Mouse (Mus musculus): Measurements from ENCODE around the gene Gzmm. TPM values are rescaled to one million over a fixed set of nuclear protein-coding genes. Genes with fewer than 3 reads are reported as not detected.
A peak's percentile ranks its signal among the peaks of the same experiment; 100 is the strongest.

Gzmm gene
- polyA plus RNA-seq, 1 experiment, result 0.71 TPM

- Histone ChIP-seq H3K79me2 (ENCODE audit: control insufficient read depth, insufficient read depth) (peaks cover 42% of the 10 kb centered on the region), H3K4me2 (ENCODE audit: low read depth) (peak overlapping the region; percentile 100), H3K4me3 (peak overlapping the region; percentile 98), H3K36me3 (ENCODE audit: control insufficient read depth, insufficient read depth) (peaks cover 26% of the 10 kb centered on the region), H3K27me3 (ENCODE audit: control insufficient read depth, insufficient read depth, insufficient read length) (no peaks in the 10 kb centered on the region), H3ac (ENCODE audit: control insufficient read depth, insufficient read length) (peak overlapping the region; percentile 15)
- TF ChIP-seq MYOG (IDR thresholded peaks at IDR 0.05; ENCODE audit: control insufficient read depth in 1 of 3, insufficient read depth in 1 of 3, insufficient read length in 2 of 3, low read depth in 2 of 3), result peak in 2 of 3 experiments; percentile 68 to 74
- no peak for TF ChIP-seq REST (IDR thresholded peaks at IDR 0.05; ENCODE audit: insufficient read depth, insufficient read length)
- TF ChIP-seq E2F4 (IDR thresholded peaks at IDR 0.05; ENCODE audit: insufficient read depth), result no peak
- peak; percentile 27 for TF ChIP-seq POLR2AphosphoS2 (IDR thresholded peaks at IDR 0.05; ENCODE audit: insufficient read length, low read depth)
- TF ChIP-seq USF1 (IDR thresholded peaks at IDR 0.05; ENCODE audit: low read depth), result no peak
- TF ChIP-seq CEBPB (IDR thresholded peaks at IDR 0.05; ENCODE audit: insufficient read depth, poor library complexity, severe bottlenecking), result no peak
- TF ChIP-seq POLR2A (IDR thresholded peaks at IDR 0.05; ENCODE audit: insufficient read length, low read depth), result peak; percentile 23
- TF ChIP-seq MYOD1 (IDR thresholded peaks at IDR 0.05; ENCODE audit: control insufficient read depth in 1 of 3, insufficient read length in 2 of 3, low read depth in 2 of 3), result peak; percentile 59 to 77 (median 71)
- TF ChIP-seq TCF3 (IDR thresholded peaks at IDR 0.05; ENCODE audit: insufficient read length, low read depth), result no peak
- peak; percentile 68 for TF ChIP-seq TCF12 (IDR thresholded peaks at IDR 0.05; ENCODE audit: insufficient read depth, poor library complexity, severe bottlenecking)
- no peak for TF ChIP-seq SRF (IDR thresholded peaks at IDR 0.05; ENCODE audit: control insufficient read depth, insufficient read length, low read depth)
- no peak for TF ChIP-seq MAX (IDR thresholded peaks at IDR 0.05; ENCODE audit: low read depth)
These were observed 5.8 kb upstream of the Gzmm start for GRCm38 (mm10) chr10:79682916-79683582.

GRCm38 (mm10) chr10:79683726-79684640 is 4.8 kb upstream of the Gzmm start:
- TF ChIP-seq TCF3 (IDR thresholded peaks at IDR 0.05; ENCODE audit: insufficient read length, low read depth) (no peak), SRF (IDR thresholded peaks at IDR 0.05; ENCODE audit: control insufficient read depth, insufficient read length, low read depth) (no peak), MYOG (IDR thresholded peaks at IDR 0.05; ENCODE audit: control insufficient read depth in 1 of 3, insufficient read depth in 1 of 3, insufficient read length in 2 of 3, low read depth in 2 of 3) (peak; percentile 45 to 92 (median 74)), E2F4 (IDR thresholded peaks at IDR 0.05; ENCODE audit: insufficient read depth) (no peak), USF1 (IDR thresholded peaks at IDR 0.05; ENCODE audit: low read depth) (peak; percentile 39), POLR2AphosphoS2 (IDR thresholded peaks at IDR 0.05; ENCODE audit: insufficient read length, low read depth) (peak; percentile 15), REST (IDR thresholded peaks at IDR 0.05; ENCODE audit: insufficient read depth, insufficient read length) (no peak), TCF12 (IDR thresholded peaks at IDR 0.05; ENCODE audit: insufficient read depth, poor library complexity, severe bottlenecking) (peak; percentile 34), CEBPB (IDR thresholded peaks at IDR 0.05; ENCODE audit: insufficient read depth, poor library complexity, severe bottlenecking) (no peak), MYOD1 (IDR thresholded peaks at IDR 0.05; ENCODE audit: control insufficient read depth in 1 of 3, insufficient read length in 2 of 3, low read depth in 2 of 3) (peak in 2 of 3 experiments; percentile 41 to 78), MAX (IDR thresholded peaks at IDR 0.05; ENCODE audit: low read depth) (no peak), POLR2A (IDR thresholded peaks at IDR 0.05; ENCODE audit: insufficient read length, low read depth) (no peak)
- H3K27me3 ChIP-seq (ENCODE audit: control insufficient read depth, insufficient read depth, insufficient read length), result no peaks in the 10 kb centered on the region
- no peak overlapping the region for H3ac ChIP-seq (ENCODE audit: control insufficient read depth, insufficient read length)
- H3K79me2 ChIP-seq (ENCODE audit: control insufficient read depth, insufficient read depth), result peaks cover 42% of the 10 kb centered on the region
- H3K4me2 ChIP-seq (ENCODE audit: low read depth), result peak overlapping the region; percentile 100
- H3K4me3 ChIP-seq, result peak overlapping the region; percentile 98
- H3K36me3 ChIP-seq (ENCODE audit: control insufficient read depth, insufficient read depth), result peaks cover 30% of the 10 kb centered on the region

DNA sequence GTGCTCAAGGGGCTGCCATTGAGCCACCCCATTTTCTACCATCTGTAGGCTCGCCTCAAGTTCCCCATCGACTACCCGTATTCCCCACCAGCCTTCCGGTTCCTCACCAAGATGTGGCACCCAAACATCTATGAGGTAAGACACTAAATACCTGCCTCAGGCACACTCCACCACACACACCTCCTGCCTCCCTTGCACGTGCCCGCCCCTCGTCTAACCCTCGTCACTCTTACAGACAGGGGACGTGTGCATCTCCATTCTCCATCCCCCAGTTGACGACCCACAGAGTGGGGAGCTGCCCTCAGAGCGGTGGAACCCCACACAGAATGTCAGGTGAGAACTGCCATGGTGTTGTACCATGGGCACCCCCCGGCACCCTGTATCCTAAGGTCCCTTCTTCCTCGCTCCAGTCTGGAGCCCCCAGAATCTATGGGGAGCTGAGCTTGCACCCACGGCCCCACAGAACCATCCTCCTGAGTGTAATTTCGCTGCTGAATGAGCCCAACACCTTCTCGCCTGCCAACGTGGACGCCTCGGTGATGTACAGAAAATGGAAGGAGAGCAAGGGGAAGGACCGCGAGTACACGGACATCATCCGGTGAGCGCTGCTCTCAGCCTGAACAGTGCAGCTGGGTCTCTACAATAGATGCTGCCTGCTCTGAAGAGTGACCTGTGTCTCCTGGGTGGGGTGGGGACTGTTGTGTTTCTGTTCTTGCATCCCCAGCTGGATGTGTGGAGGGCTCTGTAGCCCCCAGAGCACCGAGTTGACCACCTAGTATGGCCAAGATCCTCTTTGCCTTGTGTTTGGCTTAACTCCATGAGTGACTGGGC is 3.8 kb upstream of the Gzmm start:
- Histone ChIP-seq H3K4me2 (ENCODE audit: low read depth) (peak overlapping the region; percentile 100), H3K4me3 (peak overlapping the region; percentile 98), H3K36me3 (ENCODE audit: control insufficient read depth, insufficient read depth) (peaks cover 30% of the 10 kb centered on the region), H3K27me3 (ENCODE audit: control insufficient read depth, insufficient read depth, insufficient read length) (no peaks in the 10 kb centered on the region), H3ac (ENCODE audit: control insufficient read depth, insufficient read length) (no peak overlapping the region), H3K79me2 (ENCODE audit: control insufficient read depth, insufficient read depth) (peaks cover 42% of the 10 kb centered on the region)
- TF ChIP-seq POLR2A (IDR thresholded peaks at IDR 0.05; ENCODE audit: insufficient read length, low read depth) (peak; percentile 10), CEBPB (IDR thresholded peaks at IDR 0.05; ENCODE audit: insufficient read depth, poor library complexity, severe bottlenecking) (no peak), SRF (IDR thresholded peaks at IDR 0.05; ENCODE audit: control insufficient read depth, insufficient read length, low read depth) (no peak)

DNA sequence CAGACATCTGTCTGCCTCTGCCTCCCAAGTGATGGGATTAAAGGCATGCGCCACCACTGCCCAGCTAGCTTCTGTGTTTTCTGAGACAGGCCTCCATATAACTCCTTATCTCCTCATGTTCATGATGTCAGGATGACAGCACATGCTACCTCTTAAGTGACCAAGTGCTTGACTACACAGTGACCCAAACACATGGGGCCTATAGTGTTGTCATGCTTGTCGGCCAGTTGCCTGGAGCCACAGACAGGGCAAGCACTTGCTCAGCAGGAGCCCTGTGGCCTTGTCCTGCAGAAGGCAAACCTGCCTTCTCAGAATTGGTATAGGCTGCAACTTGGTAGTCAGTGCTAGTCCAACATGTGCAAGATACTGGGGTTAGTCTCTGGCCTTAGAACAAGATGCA is 2.6 kb upstream of the Gzmm start:
- no peak overlapping the region for H3K4me2 ChIP-seq (ENCODE audit: low read depth)
- peaks cover 30% of the 10 kb centered on the region for H3K36me3 ChIP-seq (ENCODE audit: control insufficient read depth, insufficient read depth)
- H3K4me3 ChIP-seq, result no peak overlapping the region

More for the DNA sequence above, 2.6 kb upstream of the Gzmm start:
- Histone ChIP-seq H3K79me2 (ENCODE audit: control insufficient read depth, insufficient read depth) (peaks cover 42% of the 10 kb centered on the region), H3K27me3 (ENCODE audit: control insufficient read depth, insufficient read depth, insufficient read length) (no peaks in the 10 kb centered on the region), H3ac (ENCODE audit: control insufficient read depth, insufficient read length) (no peak overlapping the region)
- TF ChIP-seq REST (IDR thresholded peaks at IDR 0.05; ENCODE audit: insufficient read depth, insufficient read length) (no peak), POLR2AphosphoS2 (IDR thresholded peaks at IDR 0.05; ENCODE audit: insufficient read length, low read depth) (peak; percentile 34), MAX (IDR thresholded peaks at IDR 0.05; ENCODE audit: low read depth) (no peak), TCF3 (IDR thresholded peaks at IDR 0.05; ENCODE audit: insufficient read length, low read depth) (no peak), MYOG (IDR thresholded peaks at IDR 0.05; ENCODE audit: control insufficient read depth in 1 of 3, insufficient read depth in 1 of 3, insufficient read length in 2 of 3, low read depth in 2 of 3) (no peak), POLR2A (IDR thresholded peaks at IDR 0.05; ENCODE audit: insufficient read length, low read depth) (peak; percentile 11)

Data from myocyte (in vitro differentiated cells).